Mouse (Mus musculus): Measurements from ENCODE around the gene Mbd6. TPM values are rescaled to one million over a fixed set of nuclear protein-coding genes. Genes with fewer than 3 reads are reported as not detected.

Mbd6 gene
- polyA plus RNA-seq, 1 experiment, result 47.8 TPM

DNA sequence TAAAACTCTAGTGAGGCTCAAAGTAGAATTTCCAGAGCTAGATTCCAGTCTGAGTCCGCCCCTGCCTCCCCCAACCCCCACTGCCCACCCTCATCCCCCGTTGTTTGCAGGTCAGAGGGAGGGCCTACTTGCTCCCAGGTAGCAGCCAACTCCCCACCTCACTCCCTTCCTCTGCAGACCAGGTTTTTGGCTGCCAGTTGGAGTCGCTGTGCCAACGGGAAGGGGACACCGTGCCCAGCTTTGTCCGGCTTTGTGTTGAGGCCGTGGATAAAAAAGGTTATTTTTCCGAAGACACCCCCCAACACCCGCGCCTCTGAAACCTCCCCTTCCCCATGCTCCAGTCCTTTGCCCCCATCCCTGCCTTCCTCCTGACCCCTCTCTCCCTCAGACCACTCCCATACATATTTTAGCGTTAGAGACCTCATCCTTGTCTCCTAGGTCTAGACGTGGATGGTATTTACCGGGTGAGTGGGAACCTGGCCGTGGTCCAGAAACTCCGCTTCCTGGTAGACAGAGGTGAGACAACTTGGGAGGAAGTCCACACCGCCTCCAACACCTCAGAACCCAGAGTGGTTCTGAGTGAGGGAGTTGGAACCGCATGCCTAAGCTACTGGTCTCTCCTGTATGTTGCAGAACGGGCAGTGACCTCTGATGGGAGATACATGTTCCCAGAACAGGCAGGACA, 38.8 kb upstream of the Mbd6 start:
- Histone ChIP-seq H3K4me1 (ENCODE audit: control insufficient read depth, insufficient read depth, low read length) (no peaks in the 10 kb centered on the region), H3K27ac (ENCODE audit: insufficient read depth, low read length) (no peak overlapping the region), H3K4me3 (replicated peaks; ENCODE audit: insufficient read depth, low read depth, low read length) (no peak overlapping the region), H3K27me3 (ENCODE audit: control insufficient read depth, insufficient read depth, low read length) (no peaks in the 10 kb centered on the region; the same call in 1 of the 2 replicates)
- TF ChIP-seq CTCF (IDR thresholded peaks at IDR 0.05; ENCODE audit: borderline replicate concordance, insufficient read depth, low read depth, low read length), result no peak
- no peak for TF ChIP-seq POLR2A (IDR thresholded peaks at IDR 0.05; ENCODE audit: borderline replicate concordance, insufficient read depth, low read length)
- peak in 1 of 2 experiments; percentile 27 for DNase-seq
- WGBS, result 27% methylated on average over 18 of the region's 18 CpGs

DNA sequence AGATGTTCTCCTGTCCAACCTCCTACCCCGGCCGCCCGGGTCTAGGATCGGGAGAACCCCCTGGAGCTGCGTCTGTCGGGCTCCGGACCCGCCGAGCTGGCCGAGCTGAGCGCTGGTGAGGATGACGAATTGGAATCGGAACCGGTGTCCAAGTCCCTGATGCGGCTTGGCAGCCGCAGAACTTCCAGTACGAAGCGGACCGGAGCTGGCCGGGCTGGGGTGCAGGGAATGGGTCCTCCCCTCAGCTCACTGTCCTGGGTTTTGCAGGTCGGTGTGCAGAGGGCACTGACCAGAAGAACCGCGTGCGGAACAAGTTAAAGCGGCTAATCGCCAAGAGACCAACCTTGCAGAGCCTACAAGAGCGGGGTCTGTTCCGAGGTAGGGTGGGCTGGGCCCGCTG, 38.0 kb upstream of the Mbd6 start:
- Histone ChIP-seq H3K4me3 (replicated peaks; ENCODE audit: insufficient read depth, low read depth, low read length) (peak overlapping the region; percentile 46), H3K27ac (ENCODE audit: insufficient read depth, low read length) (no peak overlapping the region), H3K27me3 (ENCODE audit: control insufficient read depth, insufficient read depth, low read length) (no peaks in the 10 kb centered on the region; the same call in 1 of the 2 replicates), H3K4me1 (ENCODE audit: control insufficient read depth, insufficient read depth, low read length) (no peaks in the 10 kb centered on the region)
- 7% methylated on average over 29 of the region's 29 CpGs for WGBS
- no peak for TF ChIP-seq POLR2A (IDR thresholded peaks at IDR 0.05; ENCODE audit: borderline replicate concordance, insufficient read depth, low read length)
- no peak for TF ChIP-seq CTCF (IDR thresholded peaks at IDR 0.05; ENCODE audit: borderline replicate concordance, insufficient read depth, low read depth, low read length)
- peak; percentile 39 to 43 for DNase-seq

DNA sequence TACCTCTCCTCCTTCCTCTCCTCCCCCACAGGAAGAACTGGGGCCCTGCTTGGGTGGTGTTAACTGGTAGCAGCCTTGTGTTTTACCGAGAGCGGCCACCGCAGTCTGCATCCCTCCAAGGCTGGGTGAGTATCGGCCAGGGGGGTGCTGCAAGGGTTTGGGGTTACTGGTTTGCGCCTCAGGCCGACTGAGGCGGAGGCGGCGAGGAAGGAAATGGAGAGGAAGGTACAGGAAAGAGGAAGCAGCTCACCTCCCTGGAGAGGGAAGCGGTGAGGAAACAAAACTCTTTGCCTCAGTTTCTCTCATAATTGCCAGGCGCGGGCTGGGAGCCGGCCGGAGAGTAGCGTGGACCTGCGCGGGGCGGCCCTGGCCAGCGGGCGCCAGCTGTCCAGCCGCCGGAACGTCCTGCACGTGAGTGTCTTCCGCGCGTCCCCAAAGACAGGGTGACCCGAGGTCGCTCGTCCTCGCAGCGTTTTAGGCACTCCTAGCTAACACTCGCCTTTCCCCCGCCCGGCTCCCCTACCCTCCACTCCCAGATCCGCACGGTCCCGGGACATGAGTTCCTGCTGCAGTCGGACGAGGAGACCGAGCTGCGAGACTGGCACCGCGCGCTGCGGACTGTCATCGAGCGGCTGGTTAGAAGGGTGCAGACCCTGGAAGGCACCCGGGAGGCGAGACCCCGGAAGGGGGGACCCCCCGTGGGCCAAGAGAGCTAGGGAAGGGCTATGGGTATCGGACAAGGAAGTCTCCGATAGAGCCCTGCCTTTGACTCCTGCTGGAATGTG, 37.4 kb upstream of the Mbd6 start:
- 5% methylated on average over 54 of the region's 54 CpGs for WGBS
- no peak overlapping the region for H3K27ac ChIP-seq (ENCODE audit: insufficient read depth, low read length)
- no peaks in the 10 kb centered on the region for H3K4me1 ChIP-seq (ENCODE audit: control insufficient read depth, insufficient read depth, low read length)
- peak in 1 of 2 experiments; percentile 44 for DNase-seq
- H3K4me3 ChIP-seq (replicated peaks; ENCODE audit: insufficient read depth, low read depth, low read length), result peak overlapping the region; percentile 46
- H3K27me3 ChIP-seq (ENCODE audit: control insufficient read depth, insufficient read depth, low read length), result no peaks in the 10 kb centered on the region; the same call in 1 of the 2 replicates
- no peak for TF ChIP-seq CTCF (IDR thresholded peaks at IDR 0.05; ENCODE audit: borderline replicate concordance, insufficient read depth, low read depth, low read length)
- TF ChIP-seq POLR2A (IDR thresholded peaks at IDR 0.05; ENCODE audit: borderline replicate concordance, insufficient read depth, low read length), result no peak

DNA sequence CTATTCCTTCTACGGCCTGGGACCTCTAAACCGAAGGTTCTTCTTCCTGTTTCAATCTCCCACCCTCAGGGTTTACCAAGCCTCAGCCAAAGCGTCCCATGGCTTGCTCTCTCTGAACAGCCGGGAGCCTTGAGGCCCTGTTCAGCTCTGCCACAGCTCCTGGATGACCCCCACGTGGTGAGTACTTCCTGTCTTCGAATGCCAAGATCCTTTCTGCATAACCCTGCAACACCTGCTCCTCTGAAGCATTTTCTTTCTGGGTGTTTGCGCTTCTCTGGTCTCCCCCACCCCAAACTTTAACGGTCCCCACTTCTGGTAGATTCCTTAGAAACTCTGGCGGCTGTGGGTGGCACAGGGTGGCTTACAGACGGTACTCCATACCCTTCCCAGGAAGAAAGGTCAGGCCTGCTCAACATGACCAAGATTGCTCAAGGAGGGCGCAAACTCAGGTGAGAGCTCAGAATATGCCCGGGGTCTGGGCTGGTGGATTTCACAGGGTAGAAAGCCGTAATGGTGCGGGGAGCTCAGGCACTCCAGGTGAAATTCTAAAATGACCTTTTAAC, 36.7 kb upstream of the Mbd6 start:
- TF ChIP-seq POLR2A (IDR thresholded peaks at IDR 0.05; ENCODE audit: borderline replicate concordance, insufficient read depth, low read length) (no peak), CTCF (IDR thresholded peaks at IDR 0.05; ENCODE audit: borderline replicate concordance, insufficient read depth, low read depth, low read length) (no peak)
- WGBS, result 68% methylated on average over 14 of the region's 14 CpGs
- Histone ChIP-seq H3K4me1 (ENCODE audit: control insufficient read depth, insufficient read depth, low read length) (no peaks in the 10 kb centered on the region), H3K27me3 (ENCODE audit: control insufficient read depth, insufficient read depth, low read length) (no peaks in the 10 kb centered on the region; the same call in 1 of the 2 replicates), H3K27ac (ENCODE audit: insufficient read depth, low read length) (no peak overlapping the region), H3K4me3 (replicated peaks; ENCODE audit: insufficient read depth, low read depth, low read length) (no peak overlapping the region)
- no peak for DNase-seq

DNA sequence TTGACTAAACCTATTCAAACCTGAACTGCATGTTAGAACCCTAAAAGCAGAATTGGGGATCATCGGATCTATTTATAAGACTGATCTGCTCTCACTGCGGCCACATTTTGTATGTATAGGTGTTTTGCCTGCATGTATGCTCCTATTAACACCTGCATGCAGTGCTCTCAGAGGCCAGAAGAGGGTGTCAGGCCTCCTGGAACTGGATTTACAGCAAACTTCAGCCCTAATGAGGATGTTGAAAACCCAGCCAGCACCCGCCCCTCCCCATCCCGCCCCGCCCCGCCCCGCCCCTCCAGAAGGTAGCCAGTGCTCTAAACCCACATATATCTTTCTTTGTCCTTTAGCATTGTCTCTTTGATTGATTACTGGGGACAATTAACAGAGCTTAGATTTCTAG, 35.7 kb upstream of the Mbd6 start:
- 15% methylated on average over 7 of the region's 7 CpGs for WGBS
- H3K27ac ChIP-seq (ENCODE audit: insufficient read depth, low read length), result no peak overlapping the region
- TF ChIP-seq POLR2A (IDR thresholded peaks at IDR 0.05; ENCODE audit: borderline replicate concordance, insufficient read depth, low read length), result no peak
- peak; percentile 40; the same call in 1 of the 2 replicates for TF ChIP-seq CTCF (IDR thresholded peaks at IDR 0.05; ENCODE audit: borderline replicate concordance, insufficient read depth, low read depth, low read length)
- no peak overlapping the region for H3K4me3 ChIP-seq (replicated peaks; ENCODE audit: insufficient read depth, low read depth, low read length)
- DNase-seq, result no peak
- no peaks in the 10 kb centered on the region; the same call in 1 of the 2 replicates for H3K27me3 ChIP-seq (ENCODE audit: control insufficient read depth, insufficient read depth, low read length)
- no peaks in the 10 kb centered on the region for H3K4me1 ChIP-seq (ENCODE audit: control insufficient read depth, insufficient read depth, low read length)

DNA sequence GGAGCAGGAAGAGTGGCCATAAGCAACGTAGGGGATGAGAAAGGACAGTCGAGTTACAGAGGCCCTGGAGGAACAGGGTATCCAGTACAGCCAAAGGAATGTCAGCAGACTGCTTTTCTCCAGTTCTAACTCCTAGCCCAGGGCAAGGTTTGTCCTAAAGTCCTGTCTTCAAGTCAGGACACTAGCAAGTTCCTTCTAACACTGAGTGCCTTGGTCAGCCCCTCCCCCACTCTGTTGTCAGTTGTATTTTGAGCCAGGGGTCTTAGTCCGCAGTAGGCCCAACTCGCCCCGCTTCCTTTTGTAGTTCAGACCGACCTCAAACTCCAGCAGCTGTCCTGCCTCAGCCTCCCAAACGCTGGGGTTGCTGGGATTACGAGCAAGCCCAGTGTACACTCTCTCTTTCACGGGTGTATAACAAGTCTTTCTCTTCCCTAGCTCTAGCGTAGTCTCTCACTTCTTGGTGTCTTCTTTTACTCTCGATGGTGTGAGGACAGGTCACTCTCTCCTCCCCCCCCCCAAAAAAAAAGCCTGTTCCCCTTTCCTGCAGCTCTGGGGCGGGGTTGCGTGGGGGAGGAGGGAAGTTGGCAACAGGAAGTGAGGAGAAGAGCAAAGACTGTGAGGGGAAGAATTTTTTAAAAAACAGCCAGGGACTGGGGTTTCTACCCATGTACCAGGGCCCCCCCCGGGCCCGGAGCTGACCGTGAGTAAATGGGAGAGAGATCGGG, 34.5 kb upstream of the Mbd6 start:
- H3K27me3 ChIP-seq (ENCODE audit: control insufficient read depth, insufficient read depth, low read length), result no peaks in the 10 kb centered on the region; the same call in 1 of the 2 replicates
- no peak for DNase-seq
- no peak overlapping the region for H3K4me3 ChIP-seq (replicated peaks; ENCODE audit: insufficient read depth, low read depth, low read length)
- TF ChIP-seq POLR2A (IDR thresholded peaks at IDR 0.05; ENCODE audit: borderline replicate concordance, insufficient read depth, low read length) (no peak), CTCF (IDR thresholded peaks at IDR 0.05; ENCODE audit: borderline replicate concordance, insufficient read depth, low read depth, low read length) (no peak)
- H3K27ac ChIP-seq (ENCODE audit: insufficient read depth, low read length), result no peak overlapping the region
- 77% methylated on average over 17 of the region's 17 CpGs for WGBS
- H3K4me1 ChIP-seq (ENCODE audit: control insufficient read depth, insufficient read depth, low read length), result no peaks in the 10 kb centered on the region

DNA sequence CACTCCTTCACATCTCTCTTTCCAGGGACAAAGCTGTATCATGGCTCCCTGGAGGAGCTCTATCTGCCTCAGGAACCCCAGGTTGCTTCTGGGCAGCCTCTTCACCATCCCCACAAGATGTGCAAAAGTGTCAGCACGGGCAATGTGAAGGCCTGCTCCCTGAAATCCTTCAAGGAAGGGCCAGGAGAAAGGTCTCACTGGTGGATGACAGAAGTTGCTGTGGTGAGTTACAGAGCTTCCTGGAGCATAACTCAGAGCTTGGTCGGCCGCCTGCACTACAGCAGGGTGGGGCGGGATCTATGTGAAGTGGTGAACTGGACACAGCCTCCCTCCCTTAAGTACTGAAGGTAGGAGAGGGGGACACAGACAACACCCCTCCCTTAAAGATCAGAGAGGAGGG, 33.9 kb upstream of the Mbd6 start:
- H3K27ac ChIP-seq (ENCODE audit: insufficient read depth, low read length), result no peak overlapping the region
- DNase-seq, result no peak
- no peaks in the 10 kb centered on the region for H3K4me1 ChIP-seq (ENCODE audit: control insufficient read depth, insufficient read depth, low read length)
- TF ChIP-seq CTCF (IDR thresholded peaks at IDR 0.05; ENCODE audit: borderline replicate concordance, insufficient read depth, low read depth, low read length) (no peak), POLR2A (IDR thresholded peaks at IDR 0.05; ENCODE audit: borderline replicate concordance, insufficient read depth, low read length) (no peak)
- 85% methylated on average over 4 of the region's 4 CpGs for WGBS
- H3K27me3 ChIP-seq (ENCODE audit: control insufficient read depth, insufficient read depth, low read length), result no peaks in the 10 kb centered on the region; the same call in 1 of the 2 replicates
- no peak overlapping the region for H3K4me3 ChIP-seq (replicated peaks; ENCODE audit: insufficient read depth, low read depth, low read length)
